12 mouse cellular contexts compared by ENCODE assay signal in genomic region chr15:8582676-8583075, GRCm38 (mm10).
"Had no signal": no experiment of that assay in that cellular context is flagged by ENCODE, and none has a peak within 500 bp of the region (broad histone marks: within the 10 kb centered on the region; RNA-seq: fewer than 3 reads in every experiment).

No protein-coding gene starts in this region.

- H3K4me2 ChIP-seq: limb, embryonic 13.5 days; neural tube, embryonic 13.5 days had no signal

- H3K9ac ChIP-seq: limb, embryonic 13.5 days; liver, embryonic 14.5 days; neural tube, embryonic 13.5 days had no signal

- H3K4me3 ChIP-seq: layer of hippocampus, adult 2 months; limb, embryonic 13.5 days; neural tube, embryonic 13.5 days had no signal

- H3K27ac ChIP-seq: kidney, postnatal 0 days; layer of hippocampus, adult 2 months; limb, embryonic 13.5 days; liver, embryonic 14.5 days; neural tube, embryonic 13.5 days; stomach, postnatal 0 days had no signal

- H3K36me3 ChIP-seq: limb, embryonic 13.5 days; neural tube, embryonic 13.5 days had no signal

- H3K9me3 ChIP-seq: limb, embryonic 13.5 days; neural tube, embryonic 13.5 days had no signal

- DNase-seq: kidney, postnatal 4 days; left cerebral cortex, postnatal 4 days; lung, adult 18-20 months; lung, postnatal 36 days; midbrain, embryonic 14.5 days; thymus, postnatal 4 days had no signal
